Mouse (Mus musculus): ENCODE measurements around the gene Akap2. TPM values are rescaled to one million over a fixed set of nuclear protein-coding genes. Genes with fewer than 3 reads are reported as not detected.

The Akap2 gene
- polyA plus RNA-seq, 2 experiments = 0.76 to 1.5 TPM

- DNase-seq (ENCODE audit: low read depth in 3 of 3, low spot score in 3 of 3) (no peak), ATAC-seq (ENCODE audit: insufficient read depth) (no peak)
- 48% methylated on average over 6 of the region's 6 CpGs for WGBS (ENCODE audit: insufficient replicate concordance)
- Histone ChIP-seq H3K4me2 (ENCODE audit: low read depth) (no peak overlapping the region), H3K4me3 (ENCODE audit: insufficient read depth in 1 of 2, low read depth in 2 of 2, low read length in 2 of 2) (no peak overlapping the region), H3K27me3 (ENCODE audit: control insufficient read depth, insufficient read depth, low read length) (no peaks in the 10 kb centered on the region), H3K9ac (replicated peaks) (no peak overlapping the region), H3K27ac (no peak overlapping the region), H3K4me1 (replicated peaks; ENCODE audit: control insufficient read depth in 2 of 2, insufficient read depth in 2 of 2, low read length in 1 of 2) (no peaks in the 10 kb centered on the region), H3K36me3 (replicated peaks; ENCODE audit: control insufficient read depth, insufficient read depth, low read depth) (no peaks in the 10 kb centered on the region), H3K9me3 (ENCODE audit: control insufficient read depth, low read length) (no peaks in the 10 kb centered on the region)
- TF ChIP-seq EP300 (IDR thresholded peaks at IDR 0.05; ENCODE audit: low read depth) = no peak
- TF ChIP-seq CTCF (IDR thresholded peaks at IDR 0.05; ENCODE audit: low read depth) = no peak
Measured at GRCm38 (mm10) chr4:57861166-57861565, 143.7 kb downstream of the Akap2 start.

- 24% methylated on average over 8 of the region's 8 CpGs for WGBS (ENCODE audit: insufficient replicate concordance)
- Histone ChIP-seq H3K36me3 (replicated peaks; ENCODE audit: control insufficient read depth, insufficient read depth, low read depth) (no peaks in the 10 kb centered on the region), H3K27ac (no peak overlapping the region), H3K9ac (replicated peaks) (no peak overlapping the region), H3K4me1 (replicated peaks; ENCODE audit: control insufficient read depth in 2 of 2, insufficient read depth in 2 of 2, low read length in 1 of 2) (no peaks in the 10 kb centered on the region), H3K4me3 (ENCODE audit: insufficient read depth in 1 of 2, low read depth in 2 of 2, low read length in 2 of 2) (no peak overlapping the region), H3K27me3 (ENCODE audit: control insufficient read depth, insufficient read depth, low read length) (no peaks in the 10 kb centered on the region), H3K9me3 (ENCODE audit: control insufficient read depth, low read length) (no peaks in the 10 kb centered on the region), H3K4me2 (ENCODE audit: low read depth) (no peak overlapping the region)
- DNase-seq (ENCODE audit: low read depth in 3 of 3, low spot score in 3 of 3) (no peak), ATAC-seq (ENCODE audit: insufficient read depth) (no peak)
- TF ChIP-seq EP300 (IDR thresholded peaks at IDR 0.05; ENCODE audit: low read depth) = no peak
- TF ChIP-seq CTCF (IDR thresholded peaks at IDR 0.05; ENCODE audit: low read depth) = no peak
Measured at GRCm38 (mm10) chr4:57861856-57862255, 144.4 kb downstream of the Akap2 start.

- TF ChIP-seq EP300 (IDR thresholded peaks at IDR 0.05; ENCODE audit: low read depth) (no peak), CTCF (IDR thresholded peaks at IDR 0.05; ENCODE audit: low read depth) (no peak)
- no peak overlapping the region for H3K9ac ChIP-seq (replicated peaks)
- no peaks in the 10 kb centered on the region for H3K4me1 ChIP-seq (replicated peaks; ENCODE audit: control insufficient read depth in 2 of 2, insufficient read depth in 2 of 2, low read length in 1 of 2)
- H3K9me3 ChIP-seq (ENCODE audit: control insufficient read depth, low read length) = no peaks in the 10 kb centered on the region
- DNase-seq (ENCODE audit: low read depth in 3 of 3, low spot score in 3 of 3) (no peak), ATAC-seq (ENCODE audit: insufficient read depth) (no peak)
- no peak overlapping the region for H3K4me3 ChIP-seq (ENCODE audit: insufficient read depth in 1 of 2, low read depth in 2 of 2, low read length in 2 of 2)
- WGBS (ENCODE audit: insufficient replicate concordance) = 67% methylated on average over 9 of the region's 9 CpGs
- H3K27ac ChIP-seq = no peak overlapping the region
- H3K36me3 ChIP-seq (replicated peaks; ENCODE audit: control insufficient read depth, insufficient read depth, low read depth) = no peaks in the 10 kb centered on the region
- no peak overlapping the region for H3K4me2 ChIP-seq (ENCODE audit: low read depth)
- no peaks in the 10 kb centered on the region for H3K27me3 ChIP-seq (ENCODE audit: control insufficient read depth, insufficient read depth, low read length)
Measured at GRCm38 (mm10) chr4:57862269-57862986, 145.0 kb downstream of the Akap2 start.

GRCm38 (mm10) chr4:57866088-57866487 lies 148.6 kb downstream of the Akap2 start:
- Histone ChIP-seq H3K4me1 (replicated peaks; ENCODE audit: control insufficient read depth in 2 of 2, insufficient read depth in 2 of 2, low read length in 1 of 2) (no peaks in the 10 kb centered on the region), H3K27ac (no peak overlapping the region), H3K9me3 (ENCODE audit: control insufficient read depth, low read length) (no peaks in the 10 kb centered on the region), H3K36me3 (replicated peaks; ENCODE audit: control insufficient read depth, insufficient read depth, low read depth) (no peaks in the 10 kb centered on the region), H3K9ac (replicated peaks) (no peak overlapping the region), H3K4me3 (ENCODE audit: insufficient read depth in 1 of 2, low read depth in 2 of 2, low read length in 2 of 2) (no peak overlapping the region), H3K4me2 (ENCODE audit: low read depth) (no peak overlapping the region), H3K27me3 (ENCODE audit: control insufficient read depth, insufficient read depth, low read length) (no peaks in the 10 kb centered on the region)
- WGBS (ENCODE audit: insufficient replicate concordance) = 17% methylated on average over 2 of the region's 2 CpGs
- TF ChIP-seq CTCF (IDR thresholded peaks at IDR 0.05; ENCODE audit: low read depth) = no peak
- no peak for TF ChIP-seq EP300 (IDR thresholded peaks at IDR 0.05; ENCODE audit: low read depth)
- ATAC-seq (ENCODE audit: insufficient read depth) (no peak), DNase-seq (ENCODE audit: low read depth in 3 of 3, low spot score in 3 of 3) (no peak)

- Histone ChIP-seq H3K4me3 (ENCODE audit: insufficient read depth in 1 of 2, low read depth in 2 of 2, low read length in 2 of 2) (no peak overlapping the region), H3K9ac (replicated peaks) (no peak overlapping the region), H3K27ac (no peak overlapping the region), H3K4me1 (replicated peaks; ENCODE audit: control insufficient read depth in 2 of 2, insufficient read depth in 2 of 2, low read length in 1 of 2) (no peaks in the 10 kb centered on the region), H3K36me3 (replicated peaks; ENCODE audit: control insufficient read depth, insufficient read depth, low read depth) (no peaks in the 10 kb centered on the region), H3K9me3 (ENCODE audit: control insufficient read depth, low read length) (no peaks in the 10 kb centered on the region), H3K4me2 (ENCODE audit: low read depth) (no peak overlapping the region), H3K27me3 (ENCODE audit: control insufficient read depth, insufficient read depth, low read length) (no peaks in the 10 kb centered on the region)
- ATAC-seq (ENCODE audit: insufficient read depth) (no peak), DNase-seq (ENCODE audit: low read depth in 3 of 3, low spot score in 3 of 3) (no peak)
- TF ChIP-seq EP300 (IDR thresholded peaks at IDR 0.05; ENCODE audit: low read depth) (no peak), CTCF (IDR thresholded peaks at IDR 0.05; ENCODE audit: low read depth) (no peak)
- WGBS (ENCODE audit: insufficient replicate concordance) = 55% methylated on average over 9 of the region's 9 CpGs
Measured at GRCm38 (mm10) chr4:57866990-57867389, 149.5 kb downstream of the Akap2 start.

All from liver, embryonic 14.5 days (tissue).